Mouse (Mus musculus): Measurements from ENCODE around the gene Snap23.

DNA sequence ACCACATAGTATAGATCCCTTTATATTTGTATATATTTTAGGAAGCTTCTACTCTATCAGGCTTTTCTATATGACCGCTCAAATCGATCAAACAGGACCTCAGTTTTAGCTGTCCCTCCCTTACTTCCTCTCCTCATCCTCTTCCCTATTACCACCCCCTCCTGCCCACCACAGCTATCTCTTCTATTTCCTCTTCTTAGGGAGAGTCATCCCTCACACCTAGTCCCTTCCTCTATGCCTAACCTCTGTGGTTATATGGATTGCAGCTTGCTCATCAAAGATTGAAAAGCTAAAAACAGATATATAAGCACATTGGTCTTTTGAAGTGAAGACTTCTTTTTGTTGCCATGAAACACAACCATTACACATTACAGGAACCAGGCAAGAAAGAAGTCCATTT, 22.7 kb upstream of the Snap23 start:
- no peak for TF ChIP-seq CTCF (IDR thresholded peaks at IDR 0.05; ENCODE audit: low read depth)
- no peak for TF ChIP-seq EP300 (IDR thresholded peaks at IDR 0.05; ENCODE audit: low read depth)

Data from liver, embryonic 14.5 days (tissue).